Mouse (Mus musculus): ENCODE measurements around the gene Arhgef33. TPM values are rescaled to one million over a fixed set of nuclear protein-coding genes. Genes with fewer than 3 reads are reported as not detected.

Gene Arhgef33
- polyA plus RNA-seq, 1 experiment, result 0.01 TPM

GRCm38 (mm10) chr17:80360245-80360644, 53.0 kb downstream of the Arhgef33 start:
- no peaks in the 10 kb centered on the region for H3K36me3 ChIP-seq (ENCODE audit: control insufficient read depth, insufficient read depth)
- no peak overlapping the region for H3K4me2 ChIP-seq (ENCODE audit: low read depth)
- H3K27me3 ChIP-seq (ENCODE audit: control insufficient read depth, insufficient read depth, insufficient read length), result peaks cover 5% of the 10 kb centered on the region
- H3K4me3 ChIP-seq, result no peak overlapping the region
- H3ac ChIP-seq (ENCODE audit: control insufficient read depth, insufficient read length), result no peak overlapping the region
- no peaks in the 10 kb centered on the region for H3K79me2 ChIP-seq (ENCODE audit: control insufficient read depth, insufficient read depth)
- TF ChIP-seq REST (IDR thresholded peaks at IDR 0.05; ENCODE audit: insufficient read depth, insufficient read length) (no peak), E2F4 (IDR thresholded peaks at IDR 0.05; ENCODE audit: insufficient read depth) (no peak), MYOG (IDR thresholded peaks at IDR 0.05; ENCODE audit: control insufficient read depth in 1 of 3, insufficient read depth in 1 of 3, insufficient read length in 2 of 3, low read depth in 2 of 3) (no peak), USF1 (IDR thresholded peaks at IDR 0.05; ENCODE audit: low read depth) (no peak), TCF3 (IDR thresholded peaks at IDR 0.05; ENCODE audit: insufficient read length, low read depth) (no peak), CEBPB (IDR thresholded peaks at IDR 0.05; ENCODE audit: insufficient read depth, poor library complexity, severe bottlenecking) (no peak)

GRCm38 (mm10) chr17:80367276-80367675, 60.1 kb downstream of the Arhgef33 start:
- Histone ChIP-seq H3K4me3 (no peak overlapping the region), H3K79me2 (ENCODE audit: control insufficient read depth, insufficient read depth) (no peaks in the 10 kb centered on the region), H3K36me3 (ENCODE audit: control insufficient read depth, insufficient read depth) (no peaks in the 10 kb centered on the region), H3K27me3 (ENCODE audit: control insufficient read depth, insufficient read depth, insufficient read length) (peaks cover 14% of the 10 kb centered on the region), H3ac (ENCODE audit: control insufficient read depth, insufficient read length) (no peak overlapping the region), H3K4me2 (ENCODE audit: low read depth) (no peak overlapping the region)
- TF ChIP-seq E2F4 (IDR thresholded peaks at IDR 0.05; ENCODE audit: insufficient read depth), result no peak
- TF ChIP-seq POLR2AphosphoS2 (IDR thresholded peaks at IDR 0.05; ENCODE audit: insufficient read length, low read depth), result no peak
- TF ChIP-seq TCF12 (IDR thresholded peaks at IDR 0.05; ENCODE audit: insufficient read depth, poor library complexity, severe bottlenecking), result no peak
- TF ChIP-seq SRF (IDR thresholded peaks at IDR 0.05; ENCODE audit: control insufficient read depth, insufficient read length, low read depth), result no peak
- TF ChIP-seq TCF3 (IDR thresholded peaks at IDR 0.05; ENCODE audit: insufficient read length, low read depth), result no peak
- no peak for TF ChIP-seq REST (IDR thresholded peaks at IDR 0.05; ENCODE audit: insufficient read depth, insufficient read length)
- TF ChIP-seq MYOD1 (IDR thresholded peaks at IDR 0.05; ENCODE audit: control insufficient read depth in 1 of 3, insufficient read length in 2 of 3, low read depth in 2 of 3), result no peak
- TF ChIP-seq MYOG (IDR thresholded peaks at IDR 0.05; ENCODE audit: control insufficient read depth in 1 of 3, insufficient read depth in 1 of 3, insufficient read length in 2 of 3, low read depth in 2 of 3), result no peak
- no peak for TF ChIP-seq POLR2A (IDR thresholded peaks at IDR 0.05; ENCODE audit: insufficient read length, low read depth)
- TF ChIP-seq CEBPB (IDR thresholded peaks at IDR 0.05; ENCODE audit: insufficient read depth, poor library complexity, severe bottlenecking), result no peak
- TF ChIP-seq USF1 (IDR thresholded peaks at IDR 0.05; ENCODE audit: low read depth), result no peak
- TF ChIP-seq MAX (IDR thresholded peaks at IDR 0.05; ENCODE audit: low read depth), result no peak

GRCm38 (mm10) chr17:80368606-80369005, 61.4 kb downstream of the Arhgef33 start:
- Histone ChIP-seq H3K79me2 (ENCODE audit: control insufficient read depth, insufficient read depth) (no peaks in the 10 kb centered on the region), H3K27me3 (ENCODE audit: control insufficient read depth, insufficient read depth, insufficient read length) (peaks cover 9% of the 10 kb centered on the region), H3K4me2 (ENCODE audit: low read depth) (no peak overlapping the region), H3ac (ENCODE audit: control insufficient read depth, insufficient read length) (no peak overlapping the region), H3K36me3 (ENCODE audit: control insufficient read depth, insufficient read depth) (no peaks in the 10 kb centered on the region), H3K4me3 (no peak overlapping the region)
- TF ChIP-seq MYOD1 (IDR thresholded peaks at IDR 0.05; ENCODE audit: control insufficient read depth in 1 of 3, insufficient read length in 2 of 3, low read depth in 2 of 3), result no peak
- TF ChIP-seq REST (IDR thresholded peaks at IDR 0.05; ENCODE audit: insufficient read depth, insufficient read length), result no peak
- no peak for TF ChIP-seq CEBPB (IDR thresholded peaks at IDR 0.05; ENCODE audit: insufficient read depth, poor library complexity, severe bottlenecking)
- TF ChIP-seq USF1 (IDR thresholded peaks at IDR 0.05; ENCODE audit: low read depth), result no peak
- TF ChIP-seq MAX (IDR thresholded peaks at IDR 0.05; ENCODE audit: low read depth), result no peak
- no peak for TF ChIP-seq MYOG (IDR thresholded peaks at IDR 0.05; ENCODE audit: control insufficient read depth in 1 of 3, insufficient read depth in 1 of 3, insufficient read length in 2 of 3, low read depth in 2 of 3)
- TF ChIP-seq SRF (IDR thresholded peaks at IDR 0.05; ENCODE audit: control insufficient read depth, insufficient read length, low read depth), result no peak
- no peak for TF ChIP-seq POLR2AphosphoS2 (IDR thresholded peaks at IDR 0.05; ENCODE audit: insufficient read length, low read depth)
- TF ChIP-seq TCF3 (IDR thresholded peaks at IDR 0.05; ENCODE audit: insufficient read length, low read depth), result no peak
- TF ChIP-seq E2F4 (IDR thresholded peaks at IDR 0.05; ENCODE audit: insufficient read depth), result no peak
- TF ChIP-seq POLR2A (IDR thresholded peaks at IDR 0.05; ENCODE audit: insufficient read length, low read depth), result no peak
- TF ChIP-seq TCF12 (IDR thresholded peaks at IDR 0.05; ENCODE audit: insufficient read depth, poor library complexity, severe bottlenecking), result no peak

- Histone ChIP-seq H3ac (ENCODE audit: control insufficient read depth, insufficient read length) (no peak within 1 kb of the TSS), H3K4me3 (no peak within 1 kb of the TSS), H3K27me3 (ENCODE audit: control insufficient read depth, insufficient read depth, insufficient read length) (peaks cover 9% of the 10 kb centered on the region), H3K79me2 (ENCODE audit: control insufficient read depth, insufficient read depth) (no peaks in the 10 kb centered on the region), H3K36me3 (ENCODE audit: control insufficient read depth, insufficient read depth) (no peaks in the 10 kb centered on the region), H3K4me2 (ENCODE audit: low read depth) (no peak within 1 kb of the TSS)
- TF ChIP-seq TCF12 (IDR thresholded peaks at IDR 0.05; ENCODE audit: insufficient read depth, poor library complexity, severe bottlenecking) (no peak), MYOG (IDR thresholded peaks at IDR 0.05; ENCODE audit: control insufficient read depth in 1 of 3, insufficient read depth in 1 of 3, insufficient read length in 2 of 3, low read depth in 2 of 3) (no peak), SRF (IDR thresholded peaks at IDR 0.05; ENCODE audit: control insufficient read depth, insufficient read length, low read depth) (no peak), REST (IDR thresholded peaks at IDR 0.05; ENCODE audit: insufficient read depth, insufficient read length) (no peak), TCF3 (IDR thresholded peaks at IDR 0.05; ENCODE audit: insufficient read length, low read depth) (no peak), POLR2AphosphoS2 (IDR thresholded peaks at IDR 0.05; ENCODE audit: insufficient read length, low read depth) (no peak), POLR2A (IDR thresholded peaks at IDR 0.05; ENCODE audit: insufficient read length, low read depth) (no peak), USF1 (IDR thresholded peaks at IDR 0.05; ENCODE audit: low read depth) (no peak), CEBPB (IDR thresholded peaks at IDR 0.05; ENCODE audit: insufficient read depth, poor library complexity, severe bottlenecking) (no peak), MAX (IDR thresholded peaks at IDR 0.05; ENCODE audit: low read depth) (no peak), MYOD1 (IDR thresholded peaks at IDR 0.05; ENCODE audit: control insufficient read depth in 1 of 3, insufficient read length in 2 of 3, low read depth in 2 of 3) (no peak), E2F4 (IDR thresholded peaks at IDR 0.05; ENCODE audit: insufficient read depth) (no peak)
Observed at GRCm38 (mm10) chr17:80372989-80373725, 66.0 kb downstream of the Arhgef33 start, which contains the start of gene Gm10190. Gm10190 (minus strand) TSS chr17:80373541.
